Mouse (Mus musculus): Measurements from ENCODE around the gene Trim47. TPM values are rescaled to one million over a fixed set of nuclear protein-coding genes. Genes with fewer than 3 reads are reported as not detected.

Trim47 gene
- polyA plus RNA-seq, 1 experiment from 2014 or later, result 29.0 TPM

DNA sequence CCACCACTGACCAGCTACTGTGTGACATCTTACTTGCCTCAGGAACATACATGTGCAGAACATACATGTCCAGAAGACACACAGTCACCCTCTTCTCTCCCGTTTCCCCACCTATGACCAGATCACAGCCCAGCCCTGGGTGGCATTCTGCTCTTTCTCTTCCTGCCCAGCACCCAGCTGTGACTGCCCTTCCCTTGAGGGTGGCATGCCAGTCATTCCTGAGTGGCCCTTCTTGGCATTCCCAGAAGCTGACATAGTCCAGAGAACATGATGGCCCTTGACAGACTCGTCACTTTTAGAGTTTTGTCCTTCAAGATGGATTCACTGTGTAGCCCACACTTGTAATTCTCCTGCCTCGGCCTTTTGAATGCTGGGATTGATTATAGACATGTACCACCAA lies 54.4 kb downstream of the Trim47 start:
- H3K9me3 ChIP-seq (ENCODE audit: control insufficient read depth, low read length), result no peaks in the 10 kb centered on the region
- no peak overlapping the region for H3K9ac ChIP-seq (ENCODE audit: low read depth, low read length)
- DNase-seq (ENCODE audit: low spot score) (no peak), ATAC-seq (ENCODE audit: low read depth) (no peak)
- WGBS, result 81% methylated on average over 3 of the region's 3 CpGs
- no peak overlapping the region for H3K4me2 ChIP-seq (ENCODE audit: low read depth, low read length)
- H3K36me3 ChIP-seq (ENCODE audit: control insufficient read depth, insufficient read depth, low read length), result no peaks in the 10 kb centered on the region
- no peaks in the 10 kb centered on the region for H3K4me1 ChIP-seq (ENCODE audit: control insufficient read depth, insufficient read depth, low read length)
- H3K27me3 ChIP-seq (replicated peaks; ENCODE audit: control insufficient read depth, insufficient read depth, low read length), result no peaks in the 10 kb centered on the region
- H3K27ac ChIP-seq (replicated peaks; ENCODE audit: low read depth, low read length), result no peak overlapping the region
- H3K4me3 ChIP-seq (ENCODE audit: low read depth, low read length), result no peak overlapping the region

DNA sequence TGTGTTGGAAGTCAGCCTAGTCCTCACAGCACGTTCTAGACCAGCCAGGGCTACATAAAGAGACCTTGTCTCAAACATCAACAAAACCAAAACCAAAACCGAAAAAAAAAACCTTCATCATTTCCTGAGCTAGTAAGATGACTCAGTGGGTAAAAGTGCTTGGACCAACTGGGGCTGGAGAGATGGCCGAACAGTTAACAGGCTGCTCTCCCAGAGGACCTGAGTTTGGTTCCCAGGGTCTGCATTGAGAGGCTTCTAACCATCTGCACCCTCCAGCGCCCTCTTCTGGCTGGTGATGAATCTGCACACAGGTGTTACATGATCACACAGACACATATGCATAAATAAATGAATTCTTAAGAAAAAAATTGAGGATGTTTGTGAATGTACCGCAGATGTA lies 55.5 kb downstream of the Trim47 start:
- WGBS, result 61% methylated on average over 5 of the region's 5 CpGs
- H3K4me3 ChIP-seq (ENCODE audit: low read depth, low read length), result no peak overlapping the region
- ATAC-seq (ENCODE audit: low read depth) (no peak), DNase-seq (ENCODE audit: low spot score) (no peak)
- H3K4me1 ChIP-seq (ENCODE audit: control insufficient read depth, insufficient read depth, low read length), result no peaks in the 10 kb centered on the region
- no peak overlapping the region for H3K9ac ChIP-seq (ENCODE audit: low read depth, low read length)
- H3K9me3 ChIP-seq (ENCODE audit: control insufficient read depth, low read length), result no peaks in the 10 kb centered on the region
- H3K36me3 ChIP-seq (ENCODE audit: control insufficient read depth, insufficient read depth, low read length), result no peaks in the 10 kb centered on the region
- no peak overlapping the region for H3K27ac ChIP-seq (replicated peaks; ENCODE audit: low read depth, low read length)
- no peak overlapping the region for H3K4me2 ChIP-seq (ENCODE audit: low read depth, low read length)
- H3K27me3 ChIP-seq (replicated peaks; ENCODE audit: control insufficient read depth, insufficient read depth, low read length), result no peaks in the 10 kb centered on the region

DNA sequence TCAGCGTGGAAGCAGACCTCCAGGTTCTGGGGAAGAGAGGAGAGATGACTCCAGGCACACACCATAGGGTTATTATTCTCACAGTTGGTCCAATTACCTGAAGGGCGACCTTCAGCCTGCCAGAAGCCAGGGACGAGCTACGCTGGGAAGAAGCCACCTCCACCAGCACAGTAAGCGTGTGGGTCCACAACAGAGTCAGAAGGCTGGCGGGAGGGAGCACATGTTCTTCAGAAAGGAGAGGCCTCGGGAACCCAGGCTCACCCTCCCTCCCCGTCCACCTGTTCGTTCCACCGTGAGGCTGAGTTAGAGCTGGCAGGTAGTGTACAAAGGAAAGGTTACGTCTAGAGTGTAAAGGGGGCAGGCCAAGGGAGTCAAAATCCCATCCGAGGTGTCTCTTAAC lies 61.7 kb downstream of the Trim47 start:
- Histone ChIP-seq H3K4me1 (ENCODE audit: control insufficient read depth, insufficient read depth, low read length) (no peaks in the 10 kb centered on the region), H3K27me3 (replicated peaks; ENCODE audit: control insufficient read depth, insufficient read depth, low read length) (no peaks in the 10 kb centered on the region), H3K9me3 (ENCODE audit: control insufficient read depth, low read length) (no peaks in the 10 kb centered on the region), H3K36me3 (ENCODE audit: control insufficient read depth, insufficient read depth, low read length) (peaks cover 19% of the 10 kb centered on the region; the same call in 1 of the 2 replicates), H3K27ac (replicated peaks; ENCODE audit: low read depth, low read length) (no peak overlapping the region), H3K4me2 (ENCODE audit: low read depth, low read length) (no peak overlapping the region), H3K9ac (ENCODE audit: low read depth, low read length) (no peak overlapping the region), H3K4me3 (ENCODE audit: low read depth, low read length) (no peak overlapping the region)
- DNase-seq (ENCODE audit: low spot score) (no peak), ATAC-seq (ENCODE audit: low read depth) (no peak)
- 79% methylated on average over 12 of the region's 12 CpGs for WGBS

DNA sequence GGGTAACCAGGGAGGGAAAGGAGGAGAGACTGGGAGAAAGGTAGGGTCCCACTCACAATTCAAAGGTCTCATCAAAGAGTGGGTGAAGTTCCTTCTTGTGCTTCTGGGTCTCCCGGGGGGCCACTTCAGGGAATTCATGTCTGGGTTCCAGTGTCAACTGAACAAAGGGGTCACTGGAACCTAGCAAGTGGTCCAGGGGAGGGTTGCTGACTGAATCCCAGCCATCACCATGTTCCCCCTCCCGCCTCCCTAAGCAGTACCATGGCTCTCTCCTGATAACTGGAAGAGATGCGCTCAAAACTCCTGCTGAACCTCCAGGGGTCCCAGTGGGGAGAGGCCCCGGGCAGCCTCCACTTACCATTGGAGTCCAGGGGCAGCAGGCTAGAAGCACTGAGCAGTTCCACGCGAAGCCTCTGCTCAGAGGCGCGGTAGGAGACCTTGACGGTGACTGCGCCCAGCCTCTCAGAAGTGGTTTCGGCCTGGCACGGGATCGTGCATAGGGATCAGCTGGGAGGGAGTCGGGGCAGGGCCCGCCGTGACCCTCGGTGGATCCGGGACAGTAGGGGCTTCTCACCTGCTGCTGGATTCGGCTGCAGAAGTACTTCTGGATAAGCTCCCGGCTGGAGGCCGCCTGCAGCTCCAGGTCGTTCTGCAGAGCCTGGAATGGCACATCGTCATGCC lies 62.7 kb downstream of the Trim47 start:
- Histone ChIP-seq H3K9ac (ENCODE audit: low read depth, low read length) (no peak overlapping the region), H3K27ac (replicated peaks; ENCODE audit: low read depth, low read length) (no peak overlapping the region), H3K36me3 (ENCODE audit: control insufficient read depth, insufficient read depth, low read length) (peaks cover 28% of the 10 kb centered on the region; the same call in 1 of the 2 replicates), H3K27me3 (replicated peaks; ENCODE audit: control insufficient read depth, insufficient read depth, low read length) (no peaks in the 10 kb centered on the region), H3K4me1 (ENCODE audit: control insufficient read depth, insufficient read depth, low read length) (no peaks in the 10 kb centered on the region), H3K4me2 (ENCODE audit: low read depth, low read length) (no peak overlapping the region), H3K4me3 (ENCODE audit: low read depth, low read length) (no peak overlapping the region), H3K9me3 (ENCODE audit: control insufficient read depth, low read length) (no peaks in the 10 kb centered on the region)
- no peak for ATAC-seq (ENCODE audit: low read depth)
- WGBS, result 65% methylated on average over 18 of the region's 23 CpGs
- no peak for DNase-seq (ENCODE audit: low spot score)

DNA sequence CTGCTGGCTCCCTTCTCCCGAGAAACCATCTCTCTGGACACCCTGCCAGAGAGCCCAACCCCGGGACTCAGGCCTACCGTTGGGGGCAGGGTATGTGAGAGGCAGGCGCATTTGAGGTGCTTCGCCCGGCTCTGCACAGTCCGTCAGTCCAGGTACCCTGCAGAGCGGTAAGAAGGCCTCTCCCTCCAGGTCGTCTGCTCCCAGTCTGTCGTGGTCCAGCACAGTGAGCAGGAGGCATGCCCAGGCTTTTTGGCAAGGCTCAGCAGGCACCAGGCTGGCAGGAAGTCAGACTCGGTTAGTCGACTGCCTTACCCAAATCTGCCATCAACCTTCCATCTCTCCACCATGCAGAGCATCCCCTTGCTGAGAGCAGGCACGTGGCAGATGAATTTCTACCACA lies 63.4 kb downstream of the Trim47 start:
- no peak for ATAC-seq (ENCODE audit: low read depth)
- no peak overlapping the region for H3K4me3 ChIP-seq (ENCODE audit: low read depth, low read length)
- WGBS, result 67% methylated on average over 13 of the region's 13 CpGs

DNA sequence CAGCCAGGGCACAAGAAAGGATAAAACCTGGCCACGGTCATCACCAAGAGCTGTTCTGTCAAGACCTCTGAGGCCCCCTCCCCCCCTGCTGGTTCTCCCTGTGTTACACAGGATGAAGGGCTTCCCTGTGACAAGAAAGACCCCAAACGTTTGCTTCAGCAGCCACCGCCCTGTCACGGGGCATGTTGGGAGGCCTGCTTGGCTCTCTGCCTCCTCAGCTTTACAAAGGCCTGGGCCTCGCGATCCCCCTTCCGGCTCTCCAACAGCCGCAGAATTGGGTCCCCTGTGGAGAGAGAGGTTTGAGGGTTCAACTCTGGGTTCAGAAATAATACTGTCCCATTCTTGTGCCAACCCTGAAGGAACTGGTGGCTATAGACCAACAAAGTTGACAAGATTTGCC lies 64.5 kb downstream of the Trim47 start:
- no peak overlapping the region for H3K4me3 ChIP-seq (ENCODE audit: low read depth, low read length)
- no peak overlapping the region for H3K9ac ChIP-seq (ENCODE audit: low read depth, low read length)
- no peak overlapping the region for H3K4me2 ChIP-seq (ENCODE audit: low read depth, low read length)
- H3K27me3 ChIP-seq (replicated peaks; ENCODE audit: control insufficient read depth, insufficient read depth, low read length), result no peaks in the 10 kb centered on the region
- ATAC-seq (ENCODE audit: low read depth) (no peak), DNase-seq (ENCODE audit: low spot score) (no peak)
- peaks cover 45% of the 10 kb centered on the region for H3K36me3 ChIP-seq (ENCODE audit: control insufficient read depth, insufficient read depth, low read length)
- H3K27ac ChIP-seq (replicated peaks; ENCODE audit: low read depth, low read length), result no peak overlapping the region
- 57% methylated on average over 7 of the region's 8 CpGs for WGBS
- H3K9me3 ChIP-seq (ENCODE audit: control insufficient read depth, low read length), result no peaks in the 10 kb centered on the region
- no peaks in the 10 kb centered on the region for H3K4me1 ChIP-seq (ENCODE audit: control insufficient read depth, insufficient read depth, low read length)

More for the DNA sequence above, 63.4 kb downstream of the Trim47 start:
- H3K27me3 ChIP-seq (replicated peaks; ENCODE audit: control insufficient read depth, insufficient read depth, low read length), result no peaks in the 10 kb centered on the region
- H3K9ac ChIP-seq (ENCODE audit: low read depth, low read length), result no peak overlapping the region
- DNase-seq (ENCODE audit: low spot score), result no peak
- H3K9me3 ChIP-seq (ENCODE audit: control insufficient read depth, low read length), result no peaks in the 10 kb centered on the region
- peaks cover 36% of the 10 kb centered on the region; the same call in 1 of the 2 replicates for H3K36me3 ChIP-seq (ENCODE audit: control insufficient read depth, insufficient read depth, low read length)
- no peak overlapping the region for H3K27ac ChIP-seq (replicated peaks; ENCODE audit: low read depth, low read length)
- no peak overlapping the region for H3K4me2 ChIP-seq (ENCODE audit: low read depth, low read length)
- no peaks in the 10 kb centered on the region for H3K4me1 ChIP-seq (ENCODE audit: control insufficient read depth, insufficient read depth, low read length)

DNA sequence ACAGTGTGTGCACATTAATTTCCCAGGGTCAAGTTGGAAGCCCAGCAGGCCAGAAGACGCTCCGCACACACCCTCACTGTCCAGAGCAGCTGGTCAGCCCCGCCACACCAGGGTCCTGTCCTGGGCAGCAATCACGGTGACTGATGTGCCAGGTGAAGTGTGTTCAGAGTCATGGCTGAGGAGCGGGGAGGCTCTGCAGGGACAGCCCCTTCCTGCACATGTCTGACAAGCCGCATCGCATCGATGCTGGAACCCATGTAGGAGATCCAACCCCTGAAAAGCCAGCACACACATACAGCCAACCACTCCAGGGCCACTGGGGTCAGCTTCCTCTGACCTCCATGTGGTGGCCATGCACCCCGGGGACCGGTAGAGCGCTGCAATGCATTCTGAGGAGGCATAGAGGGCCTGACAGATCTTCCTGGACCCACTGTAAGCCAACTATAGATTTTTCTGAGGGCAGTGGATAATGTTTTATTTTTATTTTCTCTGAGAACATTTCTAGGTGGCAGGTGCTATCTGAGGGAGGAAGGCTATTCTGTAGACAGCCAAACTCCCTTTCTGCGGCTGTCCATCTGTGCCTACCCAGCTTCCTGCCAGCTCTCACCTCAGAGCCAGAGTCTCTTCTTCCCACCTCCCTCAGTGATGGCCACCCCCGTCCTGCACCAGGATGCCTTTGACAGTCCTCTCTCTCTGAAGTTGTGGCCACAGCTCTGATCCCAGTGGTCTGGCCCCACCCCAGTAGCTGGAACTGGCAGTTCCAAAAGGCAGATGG lies 65.2 kb downstream of the Trim47 start:
- Histone ChIP-seq H3K4me1 (ENCODE audit: control insufficient read depth, insufficient read depth, low read length) (no peaks in the 10 kb centered on the region), H3K36me3 (ENCODE audit: control insufficient read depth, insufficient read depth, low read length) (peaks cover 52% of the 10 kb centered on the region), H3K27ac (replicated peaks; ENCODE audit: low read depth, low read length) (no peak overlapping the region), H3K4me2 (ENCODE audit: low read depth, low read length) (no peak overlapping the region), H3K9me3 (ENCODE audit: control insufficient read depth, low read length) (no peaks in the 10 kb centered on the region), H3K4me3 (ENCODE audit: low read depth, low read length) (no peak overlapping the region), H3K27me3 (replicated peaks; ENCODE audit: control insufficient read depth, insufficient read depth, low read length) (no peaks in the 10 kb centered on the region), H3K9ac (ENCODE audit: low read depth, low read length) (no peak overlapping the region)
- 88% methylated on average over 13 of the region's 13 CpGs for WGBS
- ATAC-seq (ENCODE audit: low read depth), result no peak
- DNase-seq (ENCODE audit: low spot score), result no peak

DNA sequence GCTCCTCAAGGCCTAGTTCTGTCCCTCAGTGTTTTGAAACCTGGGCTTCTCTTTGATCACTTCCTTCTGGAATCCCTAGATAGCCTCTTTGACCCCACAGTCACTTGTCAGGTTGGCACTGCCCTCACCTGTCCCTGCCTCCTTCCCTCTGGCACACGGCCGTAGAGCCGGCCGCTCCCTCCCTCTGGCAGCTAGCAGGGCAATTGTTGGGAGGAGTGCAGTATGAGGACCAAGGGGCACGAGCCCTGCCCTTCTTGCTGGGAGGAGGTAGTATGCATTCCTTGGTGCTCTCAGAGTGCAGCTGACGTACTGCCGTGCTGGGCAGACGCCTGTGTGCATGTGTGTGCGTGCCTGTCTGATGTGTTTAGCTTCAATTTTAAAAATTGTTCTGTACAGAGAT lies 66.4 kb downstream of the Trim47 start:
- no peak overlapping the region for H3K4me2 ChIP-seq (ENCODE audit: low read depth, low read length)
- no peak for ATAC-seq (ENCODE audit: low read depth)
- H3K9ac ChIP-seq (ENCODE audit: low read depth, low read length), result peak overlapping the region; percentile 30; the same call in 1 of the 2 replicates

DNA sequence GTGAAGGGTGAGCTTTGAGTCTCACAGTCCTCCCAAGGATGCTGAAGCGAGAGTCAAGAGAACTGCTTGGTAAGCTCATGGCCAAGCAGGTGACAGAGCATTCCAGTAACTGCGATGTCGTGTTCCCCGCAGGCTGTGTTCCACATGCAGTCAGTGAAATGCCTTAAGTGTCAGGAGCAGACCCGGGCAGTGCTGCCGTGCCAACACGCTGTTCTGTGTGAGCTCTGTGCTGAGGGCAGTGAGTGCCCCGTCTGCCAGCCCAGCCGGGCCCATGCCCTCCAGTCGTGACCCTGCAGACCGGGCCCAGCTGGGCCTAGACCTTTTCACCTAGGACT lies 67.4 kb downstream of the Trim47 start:
- H3K36me3 ChIP-seq (ENCODE audit: control insufficient read depth, insufficient read depth, low read length), result peaks cover 74% of the 10 kb centered on the region
- DNase-seq (ENCODE audit: low spot score) (no peak), ATAC-seq (ENCODE audit: low read depth) (no peak)
- WGBS, result 93% methylated on average over 11 of the region's 11 CpGs
- no peaks in the 10 kb centered on the region for H3K27me3 ChIP-seq (replicated peaks; ENCODE audit: control insufficient read depth, insufficient read depth, low read length)
- no peak overlapping the region for H3K27ac ChIP-seq (replicated peaks; ENCODE audit: low read depth, low read length)
- H3K9ac ChIP-seq (ENCODE audit: low read depth, low read length), result no peak overlapping the region
- H3K4me2 ChIP-seq (ENCODE audit: low read depth, low read length), result no peak overlapping the region
- no peak overlapping the region for H3K4me3 ChIP-seq (ENCODE audit: low read depth, low read length)
- H3K4me1 ChIP-seq (ENCODE audit: control insufficient read depth, insufficient read depth, low read length), result no peaks in the 10 kb centered on the region
- H3K9me3 ChIP-seq (ENCODE audit: control insufficient read depth, low read length), result no peaks in the 10 kb centered on the region

More for the DNA sequence above, 66.4 kb downstream of the Trim47 start:
- peaks cover 65% of the 10 kb centered on the region for H3K36me3 ChIP-seq (ENCODE audit: control insufficient read depth, insufficient read depth, low read length)
- no peaks in the 10 kb centered on the region for H3K4me1 ChIP-seq (ENCODE audit: control insufficient read depth, insufficient read depth, low read length)
- DNase-seq (ENCODE audit: low spot score), result no peak
- WGBS, result 76% methylated on average over 9 of the region's 9 CpGs
- H3K9me3 ChIP-seq (ENCODE audit: control insufficient read depth, low read length), result no peaks in the 10 kb centered on the region
- no peak overlapping the region for H3K4me3 ChIP-seq (ENCODE audit: low read depth, low read length)
- H3K27me3 ChIP-seq (replicated peaks; ENCODE audit: control insufficient read depth, insufficient read depth, low read length), result no peaks in the 10 kb centered on the region
- no peak overlapping the region for H3K27ac ChIP-seq (replicated peaks; ENCODE audit: low read depth, low read length)

Data from embryonic facial prominence, embryonic 14.5 days (tissue).